Mouse (Mus musculus) cortical plate, adult 2 months (tissue): Measurements from ENCODE around the gene Olfml1.

Source experiments
- CTCF ChIP-seq: fragments of 200-500 bp; IDR thresholded peaks from 2 replicates; pipeline ENCODE4 v1.5.1; 2011; ENCODE audit warnings: mild to moderate bottlenecking, control low read depth, low read length; ENCODE audit not compliant: insufficient read depth; ENCODE audit errors: extremely low read depth
- POLR2A ChIP-seq: fragments of 200-500 bp; IDR thresholded peaks from 2 replicates; pipeline ENCODE4 v1.6.1; 2011; ENCODE audit warnings: mild to moderate bottlenecking, low read length, control low read depth; ENCODE audit not compliant: insufficient read depth; ENCODE audit errors: extremely low read depth

DNA sequence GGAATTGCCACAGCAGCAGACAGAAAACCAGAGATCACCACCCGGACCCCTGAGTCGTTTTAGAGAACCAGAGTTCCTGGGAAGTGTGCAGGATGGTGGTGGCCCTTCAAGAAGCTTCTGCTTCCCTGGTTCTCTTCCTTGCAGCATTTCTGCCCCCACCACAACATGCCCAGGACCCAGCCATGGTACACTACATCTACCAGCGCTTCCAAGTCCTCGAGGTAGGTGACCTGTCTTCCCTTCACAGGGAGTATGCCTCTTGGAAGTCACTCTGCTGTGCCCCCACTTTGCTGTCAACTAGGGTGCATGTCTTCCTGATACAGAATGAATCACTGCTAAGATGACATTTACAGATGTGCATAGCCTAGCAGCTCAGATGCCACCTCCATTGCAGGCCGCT, 428 bp downstream of the Olfml1 start:
- no peak for TF ChIP-seq CTCF
- TF ChIP-seq POLR2A = no peak
